Mouse (Mus musculus) hindbrain, embryonic 15.5 days (tissue): Measurements from ENCODE around the gene Sirpa. TPM values are rescaled to one million over a fixed set of nuclear protein-coding genes. Genes with fewer than 3 reads are reported as not detected.

ENCODE experiments used
- ATAC-seq: fragments of 200-750 bp; cut with Nextera tagmentation; 2 replicates; pipeline ENCODE4 v1.8.0; 2017; ENCODE audit warnings: low read depth, moderate number of reproducible peaks, moderate TSS enrichment; ENCODE audit not compliant: low FRiP score
- H3K27ac ChIP-seq: fragments of 300-500 bp; sonication (generic); replicated peaks from 2 replicates; pipeline ENCODE4 v1.5.1; 2015; ENCODE audit warnings: mild to moderate bottlenecking, inconsistent platforms
- H3K27me3 ChIP-seq: fragments of 300-500 bp; sonication (generic); 2 replicates; pipeline ENCODE4 v1.6.1; 2015; ENCODE audit warnings: control low read depth, inconsistent platforms
- H3K36me3 ChIP-seq: fragments of 300-500 bp; sonication (generic); 2 replicates; pipeline ENCODE4 v1.6.1; 2015; ENCODE audit warnings: control low read depth, inconsistent platforms
- H3K4me1 ChIP-seq: fragments of 300-500 bp; sonication (generic); replicated peaks from 2 replicates; pipeline ENCODE4 v1.6.1; 2015; ENCODE audit warnings: control low read depth, inconsistent platforms
- H3K4me2 ChIP-seq: fragments of 300-500 bp; sonication (generic); 2 replicates; pipeline ENCODE4 v1.6.1; 2015; ENCODE audit warnings: moderate library complexity, mild to moderate bottlenecking, inconsistent platforms
- H3K4me3 ChIP-seq: fragments of 300-500 bp; sonication (generic); 2 replicates; pipeline ENCODE4 v1.5.1; 2015; ENCODE audit warnings: mild to moderate bottlenecking, inconsistent platforms
- H3K9ac ChIP-seq: fragments of 300-500 bp; sonication (generic); 2 replicates; pipeline ENCODE4 v1.6.1; 2015; ENCODE audit warnings: inconsistent platforms
- H3K9me3 ChIP-seq: fragments of 300-500 bp; sonication (generic); 2 replicates; pipeline ENCODE4 v1.6.1; 2016; ENCODE audit warnings: control low read depth, inconsistent platforms
- WGBS: fragments of 180-500 bp; shearing (Covaris S2); methylation state at CpG from one replicate; pipeline ENCODE4 v1.1.7; 2015; 5-methylcytosine and 5-hydroxymethylcytosine counted together
- polyA plus RNA-seq: library from polyadenylated mRNA; unstranded; fragments of >200 nt; fragmentation: Nextera tagmentation; extraction: Ambion mirVana; gene quantifications from 2 replicates; pipeline ENCODE4 v1.2.1, GENCODE M21; 2015

Gene Sirpa
- 31.7 and 35.1 TPM in 2 replicates for polyA plus RNA-seq

- H3K4me3 ChIP-seq = peak within 1 kb of the TSS; percentile 75
- H3K9me3 ChIP-seq = no peaks in the 10 kb centered on the region
- peak within 1 kb of the TSS; percentile 86 for H3K27ac ChIP-seq
- H3K36me3 ChIP-seq = no peaks in the 10 kb centered on the region
- peak within 1 kb of the TSS; percentile 81 for H3K4me2 ChIP-seq
- H3K27me3 ChIP-seq = no peaks in the 10 kb centered on the region
- peak within 1 kb of the TSS; percentile 72 for H3K9ac ChIP-seq
- H3K4me1 ChIP-seq = peaks cover 45% of the 10 kb centered on the region
- peak; percentile 91 for ATAC-seq
- 0% methylated on average over 41 of the region's 43 CpGs for WGBS
These were observed at the start of gene Sirpa for GRCm38 (mm10) chr2:129592459-129593140. Gene Sirpa (plus strand): TSS chr2:129592835.

DNA sequence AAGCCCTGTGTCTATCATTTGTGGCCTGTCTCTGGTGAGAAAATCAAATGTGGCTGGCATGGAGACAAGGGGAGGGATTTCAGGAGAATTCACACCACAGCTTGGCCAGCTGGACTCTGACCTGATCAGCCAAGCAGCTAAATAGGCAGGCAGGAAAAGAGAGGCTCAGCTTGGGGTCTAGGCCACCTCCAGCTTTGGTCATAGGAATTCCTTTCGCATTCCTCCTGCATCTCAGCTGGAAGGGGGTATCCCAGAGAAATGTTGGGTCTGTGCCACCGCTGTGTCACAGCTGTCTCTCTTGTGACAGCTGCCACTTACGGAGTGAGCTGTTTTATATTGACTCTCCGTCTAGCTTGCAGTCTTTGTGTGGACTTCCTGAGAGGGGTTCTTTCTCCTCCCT is 48.2 kb upstream of the Sirpa start:
- Histone ChIP-seq H3K9ac (no peak overlapping the region), H3K36me3 (no peaks in the 10 kb centered on the region), H3K27me3 (no peaks in the 10 kb centered on the region), H3K9me3 (no peaks in the 10 kb centered on the region), H3K4me3 (no peak overlapping the region), H3K4me1 (peaks cover 5% of the 10 kb centered on the region), H3K27ac (0 out of 2 replicates have a peak overlapping the region, but pooled peaks have one; percentile 23), H3K4me2 (no peak overlapping the region)
- WGBS = 27% methylated on average over 4 of the region's 4 CpGs
- 0 out of 2 replicates have a peak, but pooled peaks have one; percentile 32 for ATAC-seq

DNA sequence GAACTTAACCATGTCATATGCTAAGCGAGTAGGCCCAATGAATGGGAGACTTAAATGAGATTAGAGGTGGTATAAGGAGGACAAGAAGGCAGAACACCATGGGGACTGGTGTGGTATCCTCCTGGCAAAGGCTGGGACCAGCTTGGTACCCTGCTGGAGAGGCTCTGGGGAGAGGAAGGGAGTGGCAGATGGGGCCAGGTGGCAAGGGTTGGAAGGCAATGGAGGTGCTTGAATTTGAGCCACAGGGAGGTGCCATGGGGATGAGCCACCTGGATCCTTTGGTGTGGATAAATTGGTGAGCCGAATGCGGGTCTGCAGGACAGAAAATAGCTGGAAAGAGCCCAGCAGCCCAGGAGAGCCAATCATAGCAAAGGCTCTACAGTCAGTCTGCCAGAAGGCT is 47.7 kb upstream of the Sirpa start:
- no peaks in the 10 kb centered on the region for H3K36me3 ChIP-seq
- 67% methylated on average over 3 of the region's 3 CpGs for WGBS
- H3K27me3 ChIP-seq = no peaks in the 10 kb centered on the region
- no peaks in the 10 kb centered on the region for H3K9me3 ChIP-seq
- H3K4me3 ChIP-seq = no peak overlapping the region
- no peak overlapping the region for H3K9ac ChIP-seq
- peaks cover 10% of the 10 kb centered on the region for H3K4me1 ChIP-seq
- H3K4me2 ChIP-seq = no peak overlapping the region
- ATAC-seq = 0 out of 2 replicates have a peak, but pooled peaks have one; percentile 20
- H3K27ac ChIP-seq = 0 out of 2 replicates have a peak overlapping the region, but pooled peaks have one; percentile 23

GRCm38 (mm10) chr2:129545596-129545995 is 47.0 kb upstream of the Sirpa start:
- Histone ChIP-seq H3K9ac (no peak overlapping the region), H3K27me3 (no peaks in the 10 kb centered on the region), H3K4me3 (no peak overlapping the region), H3K9me3 (no peaks in the 10 kb centered on the region), H3K4me2 (no peak overlapping the region), H3K36me3 (no peaks in the 10 kb centered on the region), H3K4me1 (peaks cover 10% of the 10 kb centered on the region), H3K27ac (no peak overlapping the region)
- 73% methylated on average over 7 of the region's 7 CpGs for WGBS
- no peak for ATAC-seq

DNA sequence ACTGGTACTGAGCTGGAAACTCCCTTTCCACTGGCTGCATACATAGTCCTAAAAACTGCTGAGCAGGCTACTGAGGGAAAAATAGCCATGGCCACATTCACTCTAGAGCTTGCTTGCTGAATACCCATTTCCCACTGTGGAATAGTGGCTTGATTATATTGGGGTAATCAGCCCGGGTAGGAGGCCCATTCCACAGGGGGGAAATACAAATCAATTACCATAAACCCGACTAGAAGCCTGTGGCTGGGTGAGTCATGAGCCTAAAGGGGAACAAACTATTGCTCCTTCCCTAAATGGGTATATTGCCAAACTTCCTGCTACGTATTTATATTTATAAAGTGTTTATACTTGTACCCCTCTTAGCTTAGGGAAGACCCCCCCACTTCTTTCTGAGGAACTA is 45.9 kb upstream of the Sirpa start:
- H3K27me3 ChIP-seq = no peaks in the 10 kb centered on the region
- no peaks in the 10 kb centered on the region for H3K9me3 ChIP-seq
- WGBS = 61% methylated on average over 3 of the region's 3 CpGs
- H3K4me1 ChIP-seq = peaks cover 10% of the 10 kb centered on the region
- ATAC-seq = no peak
- H3K9ac ChIP-seq = no peak overlapping the region
- H3K4me3 ChIP-seq = no peak overlapping the region
- H3K4me2 ChIP-seq = no peak overlapping the region
- H3K36me3 ChIP-seq = no peaks in the 10 kb centered on the region
- H3K27ac ChIP-seq = no peak overlapping the region

DNA sequence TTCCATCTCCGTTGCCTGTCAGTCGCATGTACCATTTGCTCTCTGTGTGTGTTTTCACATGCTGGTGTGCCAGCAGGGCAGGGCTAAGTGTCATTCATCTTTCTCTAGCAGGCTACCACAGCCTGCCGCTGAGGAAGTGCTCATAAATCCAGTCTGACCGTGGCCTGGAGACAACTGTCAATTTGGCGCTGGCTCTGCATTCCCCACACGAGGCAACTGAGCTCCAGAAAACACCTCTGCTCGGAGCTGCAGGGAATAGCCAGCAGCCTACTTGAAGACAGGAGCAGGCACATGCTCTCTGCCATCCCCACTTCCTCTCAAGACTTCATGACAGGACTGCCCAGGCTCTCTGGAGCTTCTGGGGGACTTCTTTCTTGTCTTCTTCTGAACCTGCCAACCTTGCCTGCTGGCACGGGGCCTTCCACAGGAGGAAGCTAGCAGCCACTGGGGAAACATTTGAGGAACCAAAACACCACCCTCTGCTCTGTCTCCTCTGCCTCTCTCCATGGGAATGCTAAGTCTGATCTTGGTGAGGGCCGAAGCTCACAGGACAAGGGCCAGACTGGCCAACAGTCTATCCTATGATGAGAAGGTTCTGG is 43.0 kb upstream of the Sirpa start:
- ATAC-seq = no peak
- peaks cover 10% of the 10 kb centered on the region for H3K4me1 ChIP-seq
- H3K36me3 ChIP-seq = no peaks in the 10 kb centered on the region
- no peaks in the 10 kb centered on the region for H3K9me3 ChIP-seq
- H3K27me3 ChIP-seq = no peaks in the 10 kb centered on the region
- H3K9ac ChIP-seq = no peak overlapping the region
- WGBS = 50% methylated on average over 9 of the region's 9 CpGs
- H3K27ac ChIP-seq = 0 out of 2 replicates have a peak overlapping the region, but pooled peaks have one; percentile 24
- H3K4me2 ChIP-seq = no peak overlapping the region
- H3K4me3 ChIP-seq = no peak overlapping the region

DNA sequence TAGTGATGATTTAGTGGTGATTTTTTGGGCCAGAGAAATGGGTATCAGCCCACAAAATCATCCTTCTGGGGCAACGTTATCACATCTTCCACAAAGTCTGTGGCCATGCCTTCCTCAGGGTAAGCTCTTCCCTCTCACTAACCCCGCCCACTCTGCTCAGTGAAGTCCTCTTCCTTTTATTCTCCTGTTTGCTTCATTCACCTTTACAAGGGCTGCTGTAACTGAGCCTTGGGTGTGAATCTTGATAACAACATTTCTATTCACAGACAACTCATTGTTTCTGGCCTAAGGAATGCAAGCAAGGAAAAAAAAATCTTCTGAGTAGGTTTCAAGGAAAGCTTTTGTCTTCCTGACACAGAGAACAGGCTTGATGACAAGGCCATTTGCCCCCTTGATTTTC is 41.9 kb upstream of the Sirpa start:
- Histone ChIP-seq H3K4me2 (no peak overlapping the region), H3K9ac (no peak overlapping the region), H3K4me3 (no peak overlapping the region), H3K27me3 (no peaks in the 10 kb centered on the region), H3K4me1 (peaks cover 10% of the 10 kb centered on the region), H3K27ac (no peak overlapping the region), H3K9me3 (no peaks in the 10 kb centered on the region), H3K36me3 (no peaks in the 10 kb centered on the region)
- no peak for ATAC-seq
- 57% methylated on average over 2 of the region's 2 CpGs for WGBS

GRCm38 (mm10) chr2:129556081-129556480 is 36.6 kb upstream of the Sirpa start:
- Histone ChIP-seq H3K27me3 (no peaks in the 10 kb centered on the region), H3K36me3 (no peaks in the 10 kb centered on the region), H3K27ac (no peak overlapping the region), H3K4me1 (no peaks in the 10 kb centered on the region; the same call in none of the 2 replicates), H3K9ac (no peak overlapping the region), H3K9me3 (no peaks in the 10 kb centered on the region), H3K4me2 (no peak overlapping the region), H3K4me3 (no peak overlapping the region)
- WGBS = 55% methylated on average over 6 of the region's 6 CpGs
- ATAC-seq = 0 out of 2 replicates have a peak, but pooled peaks have one; percentile 51

DNA sequence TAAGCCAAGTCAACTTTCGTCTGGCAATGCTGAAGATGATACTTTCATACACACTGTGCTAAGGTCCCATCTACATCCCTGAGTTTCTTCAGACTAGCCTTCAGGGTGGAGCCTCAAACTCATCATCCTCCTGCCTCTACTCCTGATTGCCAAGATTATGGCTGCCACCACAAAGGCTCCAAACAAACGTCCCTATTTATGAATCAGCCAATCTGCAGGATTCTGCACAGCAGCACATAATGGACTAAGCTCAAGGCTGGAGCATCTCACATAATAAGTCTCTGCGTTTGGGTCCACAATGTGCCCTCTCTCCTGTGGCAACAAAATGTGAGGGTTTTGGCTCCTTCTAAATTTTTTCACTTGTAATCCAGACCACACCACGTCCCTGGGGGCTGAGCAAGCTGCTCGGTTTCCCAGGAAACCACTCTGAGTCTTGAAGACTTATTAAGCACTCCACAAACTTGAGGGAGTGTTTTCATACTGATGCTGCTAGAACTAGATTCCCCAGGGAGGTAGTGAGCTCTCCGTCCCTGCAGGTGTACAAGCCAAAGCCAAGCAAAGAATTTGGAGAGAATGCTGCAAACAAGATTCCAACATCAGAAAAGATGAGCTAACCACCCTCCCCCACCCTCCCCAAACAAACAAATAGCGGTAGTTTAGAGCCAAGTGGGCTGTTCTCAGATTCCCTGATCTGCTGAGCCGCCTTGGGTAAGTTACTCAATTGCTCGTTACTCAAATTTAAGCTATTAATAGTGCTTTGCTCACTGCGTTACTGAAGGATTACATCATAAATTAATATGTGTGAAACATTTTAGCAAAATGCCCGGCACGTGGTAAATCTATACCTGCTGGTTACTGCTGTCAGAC is 34.4 kb upstream of the Sirpa start:
- 59% methylated on average over 12 of the region's 12 CpGs for WGBS
- no peak overlapping the region for H3K27ac ChIP-seq
- no peak for ATAC-seq

GRCm38 (mm10) chr2:129558875-129559219 is 33.8 kb upstream of the Sirpa start:
- 80% methylated on average over 3 of the region's 3 CpGs for WGBS
- ATAC-seq = no peak
- H3K4me2 ChIP-seq = no peak overlapping the region

More for the DNA sequence above, 34.4 kb upstream of the Sirpa start:
- H3K9ac ChIP-seq = no peak overlapping the region
- peaks cover 1% of the 10 kb centered on the region for H3K4me1 ChIP-seq
- no peak overlapping the region for H3K4me3 ChIP-seq
- H3K36me3 ChIP-seq = no peaks in the 10 kb centered on the region
- no peak overlapping the region for H3K4me2 ChIP-seq
- H3K9me3 ChIP-seq = no peaks in the 10 kb centered on the region
- no peaks in the 10 kb centered on the region for H3K27me3 ChIP-seq

GRCm38 (mm10) chr2:129561796-129562195 is 30.8 kb upstream of the Sirpa start:
- Histone ChIP-seq H3K9ac (no peak overlapping the region), H3K36me3 (no peaks in the 10 kb centered on the region), H3K4me3 (no peak overlapping the region), H3K27me3 (no peaks in the 10 kb centered on the region), H3K4me2 (no peak overlapping the region), H3K27ac (no peak overlapping the region), H3K4me1 (peaks cover 11% of the 10 kb centered on the region), H3K9me3 (no peaks in the 10 kb centered on the region)
- 64% methylated on average over 3 of the region's 3 CpGs for WGBS
- no peak for ATAC-seq

More at GRCm38 (mm10) chr2:129558875-129559219, 33.8 kb upstream of the Sirpa start:
- H3K9ac ChIP-seq = no peak overlapping the region
- no peak overlapping the region for H3K4me3 ChIP-seq
- no peaks in the 10 kb centered on the region for H3K9me3 ChIP-seq
- peaks cover 8% of the 10 kb centered on the region for H3K4me1 ChIP-seq
- H3K27ac ChIP-seq = no peak overlapping the region
- no peaks in the 10 kb centered on the region for H3K27me3 ChIP-seq
- no peaks in the 10 kb centered on the region for H3K36me3 ChIP-seq
